8 mouse cellular contexts compared by ENCODE assay signal in genomic region chr14:8172507-8173410, GRCm38 (mm10). TPM values are rescaled to one million over a fixed set of nuclear protein-coding genes. Genes with fewer than 3 reads are reported as not detected.
A peak's percentile ranks its signal among the peaks of the same experiment; 100 is the strongest.
DNase-seq lines count a peak whose midpoint lies in the region; ATAC-seq lines count a peak whose summit lies in the region.

Gene Pdhb, minus strand, starts transcription at chr14:8173025.

- peak; percentile 97 for DNase-seq in adipocyte (ENCODE audit: low spot score)
- peak; percentile 98 for DNase-seq in embryo, embryonic 10 days (ENCODE audit: low spot score)
- DNase-seq in gastrocnemius, postnatal 10 days, result peak; percentile 98
- peak; percentile 99 for DNase-seq in induced T-regulatory cell, adult 2 months (ENCODE audit: low read depth)
- peak; percentile 99 for DNase-seq in left cerebral cortex, adult 9 months (ENCODE audit: low spot score in 2 of 2)
- DNase-seq in right cerebral cortex, postnatal 14 days, result peak; percentile 99
- peak; percentile 96 to 99 for DNase-seq in urinary bladder, postnatal 36 days (ENCODE audit: low spot score in 2 of 2)

- ATAC-seq in megakaryocyte progenitor cell, adult 5-6 weeks (replicated peaks; ENCODE audit: poor library complexity), result peak; percentile 88

RNA-seq across cellular contexts. Expression of gene Pdhb, which starts in this region (rescaled TPM):
- total RNA-seq in gastrocnemius, postnatal 10 days (2021), result 100 to 1,000 TPM; 310 to 359 TPM
- 84.6 and 98.4 TPM in 2 replicates for total RNA-seq in megakaryocyte progenitor cell, adult 5-6 weeks (2015)
- total RNA-seq in megakaryocyte progenitor cell, adult 5-6 weeks (2017), result 144 and 170 TPM in 2 replicates

Comparison
In these comparisons a context has a peak if more than half of its experiments do, and no peak if none do; other contexts are left out.
1. Peak in every context shown above with its lines: DNase-seq and ATAC-seq.